Mouse (Mus musculus): ENCODE measurements around the gene Lrrc46. TPM values are rescaled to one million over a fixed set of nuclear protein-coding genes. Genes with fewer than 3 reads are reported as not detected.

Lrrc46 gene
- polyA plus RNA-seq, 2 experiments = 0.63 to 0.91 TPM

DNA sequence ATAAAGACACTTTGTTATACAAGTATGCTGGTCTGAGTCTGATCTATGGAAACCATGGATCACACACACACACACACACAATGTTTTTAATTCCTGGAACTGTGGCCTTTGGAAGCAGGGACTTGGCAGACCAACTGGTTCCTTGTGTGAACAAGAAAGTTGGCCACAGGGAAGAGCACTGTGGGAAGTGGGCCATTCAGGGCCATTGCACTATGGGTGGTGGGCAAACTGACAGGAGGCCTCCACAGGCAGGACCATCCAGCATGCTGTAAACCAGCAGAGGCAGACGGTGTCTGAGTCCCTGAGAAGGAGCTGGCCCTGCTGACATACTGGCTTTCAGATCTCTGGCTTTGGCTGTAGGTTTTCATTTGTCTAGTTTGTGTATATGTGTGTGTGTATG, 28.1 kb upstream of the Lrrc46 start:
- H3K4me3 ChIP-seq (replicated peaks; ENCODE audit: low read length) = no peak overlapping the region
- DNase-seq (ENCODE audit: low spot score) (no peak), ATAC-seq (ENCODE audit: low FRiP score, low read depth) (no peak)
- no peak for TF ChIP-seq POLR2A (IDR thresholded peaks at IDR 0.05; ENCODE audit: borderline replicate concordance, extremely low read depth, insufficient read depth, insufficient read length)
- no peak overlapping the region for H3K4me2 ChIP-seq (replicated peaks; ENCODE audit: low read depth, low read length, severe bottlenecking)
- H3K9me3 ChIP-seq (ENCODE audit: control insufficient read depth, low read length) = no peaks in the 10 kb centered on the region
- H3K9ac ChIP-seq (ENCODE audit: low read depth, low read length, severe bottlenecking) = no peak overlapping the region
- H3K27ac ChIP-seq (replicated peaks; ENCODE audit: low read depth, low read length) = no peak overlapping the region
- 19% methylated on average over 1 of the region's 1 CpGs for WGBS
- H3K27me3 ChIP-seq (ENCODE audit: control insufficient read depth, insufficient read depth, low read length) = no peaks in the 10 kb centered on the region
- peaks cover 24% of the 10 kb centered on the region for H3K36me3 ChIP-seq (ENCODE audit: control insufficient read depth, insufficient read depth, low read length)
- H3K4me1 ChIP-seq (ENCODE audit: control insufficient read depth, insufficient read depth, low read length) = no peaks in the 10 kb centered on the region

DNA sequence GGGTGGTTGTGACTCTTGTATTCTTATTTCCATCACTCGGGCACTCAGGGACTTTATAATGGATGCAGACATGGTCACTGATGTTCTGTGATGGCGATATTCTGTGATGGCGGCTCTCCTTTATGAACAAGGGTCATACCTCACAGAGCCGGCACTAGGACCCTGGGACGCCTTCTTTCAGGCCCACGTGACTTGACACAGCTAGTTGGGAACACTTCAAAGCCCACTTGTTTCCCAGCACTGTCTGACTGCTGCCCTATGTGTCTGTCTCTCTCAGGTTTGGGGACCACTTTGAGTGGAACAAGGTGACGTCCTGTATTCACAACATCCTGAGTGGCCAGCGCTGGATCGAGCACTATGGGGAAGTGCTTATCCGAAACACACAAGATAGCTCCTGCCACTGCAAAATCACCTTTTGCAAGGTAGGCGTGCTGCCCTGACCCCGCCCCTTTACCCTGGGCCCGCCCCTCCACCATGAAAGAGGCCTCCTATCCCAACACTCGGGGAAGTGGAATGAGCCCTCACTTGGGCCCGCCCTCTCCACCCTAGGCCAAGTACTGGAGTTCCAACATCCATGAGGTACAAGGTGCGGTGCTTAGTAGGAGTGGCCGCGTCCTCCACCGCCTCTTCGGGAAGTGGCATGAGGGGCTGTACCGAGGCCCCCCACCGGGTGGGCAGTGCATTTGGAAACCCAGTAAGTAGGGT, 25.6 kb upstream of the Lrrc46 start:
- no peak for TF ChIP-seq POLR2A (IDR thresholded peaks at IDR 0.05; ENCODE audit: borderline replicate concordance, extremely low read depth, insufficient read depth, insufficient read length)
- Histone ChIP-seq H3K4me1 (ENCODE audit: control insufficient read depth, insufficient read depth, low read length) (no peaks in the 10 kb centered on the region), H3K36me3 (ENCODE audit: control insufficient read depth, insufficient read depth, low read length) (peaks cover 36% of the 10 kb centered on the region), H3K27ac (replicated peaks; ENCODE audit: low read depth, low read length) (no peak overlapping the region), H3K4me3 (replicated peaks; ENCODE audit: low read length) (no peak overlapping the region), H3K4me2 (replicated peaks; ENCODE audit: low read depth, low read length, severe bottlenecking) (no peak overlapping the region), H3K9ac (ENCODE audit: low read depth, low read length, severe bottlenecking) (no peak overlapping the region), H3K27me3 (ENCODE audit: control insufficient read depth, insufficient read depth, low read length) (no peaks in the 10 kb centered on the region), H3K9me3 (ENCODE audit: control insufficient read depth, low read length) (no peaks in the 10 kb centered on the region)
- 43% methylated on average over 22 of the region's 22 CpGs for WGBS
- no peak for DNase-seq (ENCODE audit: low spot score)
- ATAC-seq (ENCODE audit: low FRiP score, low read depth) = no peak

DNA sequence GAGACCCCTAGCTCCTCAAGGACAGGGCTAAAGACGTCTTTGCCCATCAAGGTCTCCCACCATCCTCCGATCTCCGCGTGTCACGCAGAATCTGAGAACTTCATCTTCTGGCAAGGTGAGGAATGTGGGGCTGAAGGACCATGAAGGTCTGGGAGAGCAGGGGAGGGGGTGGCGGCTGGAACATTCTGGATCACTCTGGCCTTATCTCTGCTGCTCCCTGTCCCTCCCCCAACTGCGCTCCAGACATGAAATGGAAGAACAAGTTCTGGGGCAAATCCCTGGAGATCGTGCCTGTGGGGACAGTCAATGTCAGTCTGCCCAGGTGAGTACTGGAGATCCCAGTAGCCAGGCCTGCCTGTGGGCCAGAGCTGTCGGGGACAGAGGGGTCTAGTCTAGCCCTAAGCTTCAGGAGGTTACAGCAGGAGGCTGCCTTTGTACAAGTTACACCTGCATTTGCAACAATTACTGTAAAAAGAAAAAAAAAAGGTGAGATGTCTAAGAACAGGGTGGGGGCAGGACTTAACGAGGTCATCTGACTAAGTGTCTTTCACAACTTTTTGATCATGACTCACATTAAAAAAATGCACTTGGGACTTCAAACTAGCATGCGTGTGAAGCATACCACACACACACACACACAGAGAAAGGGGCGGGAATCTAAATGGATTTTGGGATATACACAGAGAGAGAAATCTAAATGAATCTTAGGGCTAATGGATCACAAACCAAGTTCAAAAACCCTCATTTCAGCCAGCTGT, 24.5 kb upstream of the Lrrc46 start:
- WGBS = 83% methylated on average over 12 of the region's 12 CpGs
- no peak for ATAC-seq (ENCODE audit: low FRiP score, low read depth)
- Histone ChIP-seq H3K27ac (replicated peaks; ENCODE audit: low read depth, low read length) (no peak overlapping the region), H3K4me3 (replicated peaks; ENCODE audit: low read length) (no peak overlapping the region), H3K9me3 (ENCODE audit: control insufficient read depth, low read length) (no peaks in the 10 kb centered on the region), H3K36me3 (ENCODE audit: control insufficient read depth, insufficient read depth, low read length) (peaks cover 45% of the 10 kb centered on the region), H3K4me2 (replicated peaks; ENCODE audit: low read depth, low read length, severe bottlenecking) (no peak overlapping the region), H3K4me1 (ENCODE audit: control insufficient read depth, insufficient read depth, low read length) (no peaks in the 10 kb centered on the region), H3K27me3 (ENCODE audit: control insufficient read depth, insufficient read depth, low read length) (no peaks in the 10 kb centered on the region), H3K9ac (ENCODE audit: low read depth, low read length, severe bottlenecking) (no peak overlapping the region)
- no peak for DNase-seq (ENCODE audit: low spot score)
- TF ChIP-seq POLR2A (IDR thresholded peaks at IDR 0.05; ENCODE audit: borderline replicate concordance, extremely low read depth, insufficient read depth, insufficient read length) = no peak

DNA sequence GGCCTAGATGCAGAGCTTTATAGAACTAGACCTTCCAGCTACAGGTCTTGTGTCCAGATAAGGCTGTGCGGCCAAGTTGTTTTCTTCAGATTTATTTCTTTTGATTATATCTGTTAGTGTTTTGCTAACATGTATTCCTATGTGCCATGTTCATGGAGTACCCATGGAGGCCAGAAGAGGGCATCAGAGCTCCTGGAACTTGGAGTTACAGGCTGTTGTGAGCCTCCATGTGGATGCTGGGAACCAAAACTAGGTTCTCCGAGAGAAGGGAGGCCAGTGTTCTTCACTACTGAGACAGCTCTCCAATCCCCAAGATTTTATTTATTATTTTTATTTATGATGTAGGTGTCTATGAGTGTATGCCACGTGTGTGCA, 22.7 kb upstream of the Lrrc46 start:
- 84% methylated on average over 3 of the region's 3 CpGs for whole genome bisulfite sequencing
- DNase-seq (ENCODE audit: low spot score) (no peak), ATAC-seq (ENCODE audit: low FRiP score, low read depth) (no peak)
- Histone ChIP-seq H3K4me2 (replicated peaks; ENCODE audit: low read depth, low read length, severe bottlenecking) (no peak overlapping the region), H3K36me3 (ENCODE audit: control insufficient read depth, insufficient read depth, low read length) (peaks cover 59% of the 10 kb centered on the region), H3K9ac (ENCODE audit: low read depth, low read length, severe bottlenecking) (no peak overlapping the region), H3K27ac (replicated peaks; ENCODE audit: low read depth, low read length) (no peak overlapping the region), H3K9me3 (ENCODE audit: control insufficient read depth, low read length) (no peaks in the 10 kb centered on the region), H3K27me3 (ENCODE audit: control insufficient read depth, insufficient read depth, low read length) (no peaks in the 10 kb centered on the region), H3K4me3 (replicated peaks; ENCODE audit: low read length) (no peak overlapping the region), H3K4me1 (ENCODE audit: control insufficient read depth, insufficient read depth, low read length) (no peaks in the 10 kb centered on the region)
- no peak for TF ChIP-seq POLR2A (IDR thresholded peaks at IDR 0.05; ENCODE audit: borderline replicate concordance, extremely low read depth, insufficient read depth, insufficient read length)

DNA sequence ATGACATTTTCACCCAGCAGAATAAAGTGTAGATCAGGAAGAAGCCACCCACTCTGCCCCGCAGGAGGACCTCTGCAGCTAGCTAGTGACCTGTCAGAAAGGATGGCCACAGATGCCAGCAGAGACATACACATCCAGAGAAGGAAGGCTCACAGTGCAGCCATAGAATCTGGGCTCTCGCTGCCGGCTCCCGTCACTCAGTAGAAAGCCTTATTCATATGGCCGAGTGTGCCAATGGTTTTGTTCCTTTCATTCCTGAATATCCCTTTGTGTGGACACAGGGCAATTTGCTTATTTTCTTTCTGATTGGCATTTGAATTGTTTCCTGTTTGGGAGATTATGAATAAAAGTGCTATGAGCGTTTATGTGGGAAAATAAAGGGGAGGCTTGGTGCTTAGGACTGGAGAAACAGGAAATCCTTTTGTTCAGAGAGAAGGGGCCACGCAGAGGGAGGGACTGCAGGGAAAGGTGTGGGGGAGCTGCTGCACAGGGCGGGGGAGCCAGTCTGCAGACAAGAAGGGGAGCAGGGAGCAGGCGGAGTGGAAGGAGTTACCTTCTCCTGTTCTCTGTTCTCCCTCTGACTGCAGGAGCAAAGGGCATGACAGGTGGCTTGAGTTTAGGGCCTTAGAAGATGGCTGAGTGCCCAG, 22.2 kb upstream of the Lrrc46 start:
- Histone ChIP-seq H3K27ac (replicated peaks; ENCODE audit: low read depth, low read length) (no peak overlapping the region), H3K4me3 (replicated peaks; ENCODE audit: low read length) (no peak overlapping the region), H3K4me2 (replicated peaks; ENCODE audit: low read depth, low read length, severe bottlenecking) (no peak overlapping the region), H3K9me3 (ENCODE audit: control insufficient read depth, low read length) (no peaks in the 10 kb centered on the region), H3K27me3 (ENCODE audit: control insufficient read depth, insufficient read depth, low read length) (no peaks in the 10 kb centered on the region), H3K36me3 (ENCODE audit: control insufficient read depth, insufficient read depth, low read length) (peaks cover 59% of the 10 kb centered on the region), H3K9ac (ENCODE audit: low read depth, low read length, severe bottlenecking) (no peak overlapping the region), H3K4me1 (ENCODE audit: control insufficient read depth, insufficient read depth, low read length) (no peaks in the 10 kb centered on the region)
- ATAC-seq (ENCODE audit: low FRiP score, low read depth) (no peak), DNase-seq (ENCODE audit: low spot score) (no peak)
- TF ChIP-seq POLR2A (IDR thresholded peaks at IDR 0.05; ENCODE audit: borderline replicate concordance, extremely low read depth, insufficient read depth, insufficient read length) = no peak
- 69% methylated on average over 9 of the region's 9 CpGs for WGBS
